Mouse (Mus musculus) thymus, adult 2 months (tissue): ENCODE data around the gene Tmem192. TPM values are rescaled to one million over a fixed set of nuclear protein-coding genes. Genes with fewer than 3 reads are reported as not detected.

Experiments
- DNase-seq: peaks from one replicate; pipeline ENCODE4 v3.0.0; 2021
- H3K27ac ChIP-seq: fragments of 200-500 bp; 2 replicates; pipeline ENCODE4 v1.5.1; 2012; ENCODE audit warnings: low read length, control low read depth; ENCODE audit not compliant: control insufficient read depth, insufficient read depth
- H3K27me3 ChIP-seq: fragments of 200-500 bp; 2 replicates; pipeline ENCODE4 v1.6.1; 2012; ENCODE audit warnings: mild to moderate bottlenecking, low read length, moderate library complexity, mixed read lengths; ENCODE audit not compliant: control insufficient read depth, insufficient read depth
- H3K36me3 ChIP-seq: fragments of 200-500 bp; 2 replicates; pipeline ENCODE4 v1.6.1; 2012; ENCODE audit warnings: mild to moderate bottlenecking, low read length, moderate library complexity; ENCODE audit not compliant: control insufficient read depth, insufficient read depth
- H3K4me1 ChIP-seq: fragments of 200-500 bp; replicated peaks from 2 replicates; pipeline ENCODE4 v1.6.1; 2012; ENCODE audit warnings: low read length; ENCODE audit not compliant: control insufficient read depth, insufficient read depth
- H3K4me3 ChIP-seq: fragments of 200-500 bp; 2 replicates; pipeline ENCODE4 v1.5.1; 2012; ENCODE audit warnings: mild to moderate bottlenecking, low read length, control low read depth, moderate library complexity; ENCODE audit not compliant: control insufficient read depth, insufficient read depth
- CTCF ChIP-seq: fragments of 200-500 bp; IDR thresholded peaks from 2 replicates; pipeline ENCODE4 v1.5.1; 2012; ENCODE audit warnings: mild to moderate bottlenecking, control low read depth, low read length, moderate library complexity, borderline replicate concordance; ENCODE audit not compliant: control insufficient read depth, poor library complexity, insufficient read depth; ENCODE audit errors: extremely low read depth
- POLR2A ChIP-seq: fragments of 200-500 bp; IDR thresholded peaks from 2 replicates; pipeline ENCODE4 v1.6.1; 2012; ENCODE audit warnings: mild to moderate bottlenecking, low read length, control low read depth, moderate library complexity; ENCODE audit not compliant: control insufficient read depth, poor library complexity, insufficient read depth; ENCODE audit errors: extremely low read depth
- WGBS: fragments of 180-500 bp; shearing (Covaris S2); methylation state at CpG from one replicate; pipeline ENCODE4 v1.1.7; 2018; 5-methylcytosine and 5-hydroxymethylcytosine counted together
- polyA plus RNA-seq: library from polyadenylated mRNA; depleted of rRNA; stranded (reverse); fragments of >200 nt; gene quantifications from 2 replicates; pipeline ENCODE4 v1.2.3, GENCODE M21; 2012; rRNA removed

Tmem192 gene
- polyA plus RNA-seq, 1 experiment = 58.2 TPM

DNA sequence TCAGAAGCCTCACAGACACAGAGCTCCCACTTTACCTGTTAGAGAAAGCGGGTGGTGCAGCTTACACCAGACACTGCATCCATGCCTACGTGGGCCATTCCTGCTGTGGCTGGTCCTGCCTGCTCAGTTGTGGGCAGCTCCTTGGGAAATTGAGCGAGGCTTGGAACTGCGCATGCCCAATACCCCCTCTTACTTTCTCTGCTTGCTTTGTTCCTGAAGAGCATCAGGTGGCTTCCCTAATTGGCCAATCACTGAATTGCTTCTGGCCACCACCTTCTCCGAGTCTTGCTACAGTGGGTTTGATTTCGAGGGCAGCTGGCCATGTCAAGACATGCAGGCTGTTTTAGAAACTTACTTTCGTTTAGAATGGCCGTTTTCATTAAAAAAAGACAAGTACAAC is 71.4 kb downstream of the Tmem192 start, which contains the start of the genes Trim61 and Trim60:
Gene Trim61, minus strand, starts transcription at position 101 of the 400 bp plus-strand sequence.
Gene Trim60, minus strand, starts transcription at position 162 of the 400 bp plus-strand sequence.
- WGBS = 90% methylated on average over 8 of the region's 8 CpGs
- Histone ChIP-seq H3K27me3 (no peaks in the 10 kb centered on the region; the same call in 1 of the 2 replicates), H3K36me3 (no peaks in the 10 kb centered on the region), H3K27ac (no peak within 1 kb of the TSS), H3K4me3 (no peak within 1 kb of the TSS), H3K4me1 (no peaks in the 10 kb centered on the region)
- DNase-seq = no peak
- TF ChIP-seq POLR2A (no peak), CTCF (no peak)

Other genes starting within 250 kb of the Tmem192 start
- gene Msmo1, start 213.4 kb upstream of the Tmem192 start, polyA plus RNA-seq = 7.2 and 9.7 TPM in 2 replicates
- 7.5 and 8.2 TPM in 2 replicates for gene Klhl2, start 97.2 kb upstream of the Tmem192 start, polyA plus RNA-seq
- not detected in 2 replicates for gene Trim75, start 40.6 kb downstream of the Tmem192 start, polyA plus RNA-seq
- gene Trim61, start 71.3 kb downstream of the Tmem192 start, polyA plus RNA-seq = not detected in 2 replicates
- gene Trim60, start 71.4 kb downstream of the Tmem192 start, polyA plus RNA-seq = not detected in 2 replicates
- 0.28 TPM in 1 of 2 replicates, not detected in the other for gene Apela, start 90.2 kb downstream of the Tmem192 start, polyA plus RNA-seq
- not detected in 2 replicates for gene Gm10663, start 127.8 kb downstream of the Tmem192 start, polyA plus RNA-seq
- gene BC030870, start 182.4 kb downstream of the Tmem192 start, polyA plus RNA-seq = not detected in 2 replicates